In the genomic region with DNA sequence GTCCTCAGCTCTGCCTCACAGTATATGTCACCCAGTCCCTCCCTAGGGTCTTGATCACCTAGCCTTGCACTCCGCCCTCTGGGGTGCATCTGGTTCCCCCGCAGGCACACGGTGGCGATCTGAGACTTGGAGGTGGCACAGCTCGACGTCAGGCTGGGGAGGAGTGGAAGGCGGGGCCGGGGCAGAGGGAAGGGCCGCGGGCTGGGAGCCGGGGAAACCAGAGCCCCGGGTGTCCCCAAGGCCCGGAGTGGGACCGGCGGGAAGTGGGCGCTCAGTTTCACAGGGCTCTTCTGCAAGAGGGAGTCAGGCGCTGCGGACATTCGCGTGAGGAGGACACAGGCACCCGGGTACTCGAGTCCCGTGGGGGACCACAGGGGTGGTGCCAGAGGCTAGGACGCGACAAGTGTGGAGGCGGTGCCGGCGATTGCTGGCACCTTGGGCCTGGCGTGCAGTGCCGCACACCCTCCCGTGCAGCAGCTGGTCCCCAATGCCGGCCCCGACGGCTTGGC, we compare ENCODE assay signal across 8 mouse cellular contexts. TPM values are rescaled to one million over a fixed set of nuclear protein-coding genes. Genes with fewer than 3 reads are reported as not detected.
DNase-seq lines count a peak whose midpoint lies in the region; ATAC-seq lines count a peak whose summit lies in the region.

No protein-coding gene starts in this region.

- 4% methylated on average over 34 of the region's 34 CpGs for WGBS in forebrain, embryonic 14.5 days
- 7% methylated on average over 34 of the region's 34 CpGs for WGBS in limb, embryonic 11.5 days
- WGBS in midbrain, embryonic 10.5 days, result 6% methylated on average over 34 of the region's 34 CpGs
- WGBS in stomach, embryonic 16.5 days, result 8% methylated on average over 34 of the region's 34 CpGs

- no peak overlapping the region for H3K4me3 ChIP-seq in forebrain, embryonic 14.5 days (ENCODE audit: low read depth, low read length)
- peak overlapping the region; percentile 23; the same call in 1 of the 2 replicates for H3K4me3 ChIP-seq in limb, embryonic 11.5 days (ENCODE audit: low read depth, low read length)
- H3K4me3 ChIP-seq in midbrain, embryonic 10.5 days, result peak overlapping the region; percentile 28
- H3K4me3 ChIP-seq in stomach, embryonic 16.5 days (replicated peaks; ENCODE audit: low read length), result peak overlapping the region; percentile 48

- H3K9me3 ChIP-seq in forebrain, embryonic 14.5 days (replicated peaks; ENCODE audit: control insufficient read depth, low read length), result no peaks in the 10 kb centered on the region
- no peaks in the 10 kb centered on the region for H3K9me3 ChIP-seq in limb, embryonic 11.5 days (ENCODE audit: control insufficient read depth, low read length)
- no peaks in the 10 kb centered on the region for H3K9me3 ChIP-seq in midbrain, embryonic 10.5 days (replicated peaks)
- H3K9me3 ChIP-seq in stomach, embryonic 16.5 days (replicated peaks; ENCODE audit: control insufficient read depth, low read length), result no peaks in the 10 kb centered on the region

- no peaks in the 10 kb centered on the region for H3K36me3 ChIP-seq in forebrain, embryonic 14.5 days (ENCODE audit: control insufficient read depth, insufficient read depth, low read length)
- H3K36me3 ChIP-seq in limb, embryonic 11.5 days (ENCODE audit: control insufficient read depth, insufficient read depth, low read length), result no peaks in the 10 kb centered on the region
- no peaks in the 10 kb centered on the region for H3K36me3 ChIP-seq in midbrain, embryonic 10.5 days
- no peaks in the 10 kb centered on the region for H3K36me3 ChIP-seq in stomach, embryonic 16.5 days (ENCODE audit: control insufficient read depth, insufficient read depth, low read length)

- H3K27ac ChIP-seq in forebrain, embryonic 14.5 days (ENCODE audit: low read depth, low read length), result no peak overlapping the region
- no peak overlapping the region for H3K27ac ChIP-seq in limb, embryonic 11.5 days (replicated peaks; ENCODE audit: low read depth, low read length)
- no peak overlapping the region; the same call in 1 of the 2 replicates for H3K27ac ChIP-seq in midbrain, embryonic 10.5 days (replicated peaks)
- H3K27ac ChIP-seq in stomach, embryonic 16.5 days (ENCODE audit: low read length), result no peak overlapping the region

- H3K4me2 ChIP-seq in forebrain, embryonic 14.5 days (ENCODE audit: low read length), result peak overlapping the region; percentile 27
- peak overlapping the region; percentile 50 for H3K4me2 ChIP-seq in limb, embryonic 11.5 days (ENCODE audit: low read depth, severe bottlenecking)
- peak overlapping the region; percentile 66 for H3K4me2 ChIP-seq in stomach, embryonic 16.5 days (ENCODE audit: low read depth, low read length)

- intact Hi-C loops in left cerebral cortex, postnatal 14 days (cut with DNase I), result no loop called here

- no peaks in the 10 kb centered on the region for H3K4me1 ChIP-seq in forebrain, embryonic 14.5 days (ENCODE audit: control insufficient read depth, insufficient read depth, low read length)
- H3K4me1 ChIP-seq in limb, embryonic 11.5 days (ENCODE audit: control insufficient read depth, insufficient read depth, low read length), result peaks cover 2% of the 10 kb centered on the region; the same call in 1 of the 2 replicates
- H3K4me1 ChIP-seq in midbrain, embryonic 10.5 days, result peaks cover 21% of the 10 kb centered on the region
- peaks cover 16% of the 10 kb centered on the region; the same call in 1 of the 2 replicates for H3K4me1 ChIP-seq in stomach, embryonic 16.5 days (ENCODE audit: control insufficient read depth, insufficient read depth, low read length)

- ATAC-seq in forebrain, embryonic 14.5 days, result 0 out of 2 replicates have a peak, but pooled peaks have one; percentile 29
- peak; percentile 81 to 85 for ATAC-seq in hematopoietic stem cell, adult 5-6 weeks (replicated peaks in 1 of 2; ENCODE audit: insufficient read depth in 1 of 2, low FRiP score in 2 of 2, low TSS enrichment in 1 of 2, low read depth in 1 of 2, poor library complexity in 2 of 2, severe bottlenecking in 2 of 2)
- ATAC-seq in limb, embryonic 11.5 days (ENCODE audit: insufficient number of reproducible peaks, low FRiP score, low TSS enrichment, low read depth), result no peak
- peak; percentile 66 for ATAC-seq in stomach, embryonic 16.5 days (ENCODE audit: insufficient read depth, low FRiP score)

- DNase-seq in 416B (ENCODE audit: low read depth) (peak; percentile 83), ZHBTc4 (ENCODE audit: low read depth, low spot score) (peak; percentile 37)
- DNase-seq in forebrain, embryonic 14.5 days (ENCODE audit: low spot score), result no peak
- peak; percentile 47 for DNase-seq in limb, embryonic 11.5 days (ENCODE audit: low spot score)
- DNase-seq in midbrain, embryonic 10.5 days (ENCODE audit: low spot score), result no peak
- no peak for DNase-seq in left cerebral cortex, postnatal 14 days (ENCODE audit: low spot score in 2 of 2)

- H3K27me3 ChIP-seq in forebrain, embryonic 14.5 days (replicated peaks; ENCODE audit: control insufficient read depth, insufficient read depth, low read length), result peaks cover 17% of the 10 kb centered on the region; the same call in 1 of the 2 replicates
- H3K27me3 ChIP-seq in limb, embryonic 11.5 days (ENCODE audit: control insufficient read depth, insufficient read depth, low read length), result peaks cover 5% of the 10 kb centered on the region; the same call in 1 of the 2 replicates
- peaks cover 73% of the 10 kb centered on the region for H3K27me3 ChIP-seq in midbrain, embryonic 10.5 days (ENCODE audit: low read depth, poor library complexity, severe bottlenecking)
- no peaks in the 10 kb centered on the region for H3K27me3 ChIP-seq in stomach, embryonic 16.5 days (ENCODE audit: control insufficient read depth, insufficient read depth, low read length)

- H3K9ac ChIP-seq in forebrain, embryonic 14.5 days (ENCODE audit: low read length), result no peak overlapping the region
- H3K9ac ChIP-seq in limb, embryonic 11.5 days (ENCODE audit: low read length), result peak overlapping the region; percentile 30; the same call in 1 of the 2 replicates
- peak overlapping the region; percentile 69 for H3K9ac ChIP-seq in stomach, embryonic 16.5 days (ENCODE audit: low read length)

RNA-seq across cellular contexts. Expression of gene Pde4a, which starts 18.4 kb away (rescaled TPM):
- 17.3 and 22.4 TPM in 2 replicates for polyA plus RNA-seq in forebrain, embryonic 14.5 days (2014; fragmentation: Nextera tagmentation; extraction: Ambion mirVana)
- total RNA-seq in hematopoietic stem cell, adult 5-6 weeks (2017), result 2.7 and 4.8 TPM in 2 replicates
- 3.3 and 5.3 TPM in 2 replicates for polyA plus RNA-seq in limb, embryonic 11.5 days (2014; fragmentation: Nextera tagmentation; extraction: Ambion mirVana)
- polyA plus RNA-seq in midbrain, embryonic 10.5 days (2016; fragmentation: Nextera tagmentation; extraction: Ambion mirVana), result 3.8 and 5.0 TPM in 2 replicates
- polyA plus RNA-seq in stomach, embryonic 16.5 days (2015; fragmentation: Nextera tagmentation; extraction: Ambion mirVana), result 4.7 TPM in 2 replicates
- 10 to 100 TPM; 76.2 to 79.6 TPM for total RNA-seq in left cerebral cortex, postnatal 14 days (2021)

RNA-seq across cellular contexts. Expression of gene Cdc37, which starts 34.2 kb away (rescaled TPM):
- 222 and 247 TPM in 2 replicates for polyA plus RNA-seq in forebrain, embryonic 14.5 days (2014; fragmentation: Nextera tagmentation; extraction: Ambion mirVana)
- 238 and 347 TPM in 2 replicates for total RNA-seq in hematopoietic stem cell, adult 5-6 weeks (2017)
- polyA plus RNA-seq in limb, embryonic 11.5 days (2014; fragmentation: Nextera tagmentation; extraction: Ambion mirVana), result 407 and 424 TPM in 2 replicates
- 351 and 367 TPM in 2 replicates for polyA plus RNA-seq in midbrain, embryonic 10.5 days (2016; fragmentation: Nextera tagmentation; extraction: Ambion mirVana)
- polyA plus RNA-seq in stomach, embryonic 16.5 days (2015; fragmentation: Nextera tagmentation; extraction: Ambion mirVana), result 250 TPM in 2 replicates
- 100 to 1,000 TPM; 128 to 131 TPM for total RNA-seq in left cerebral cortex, postnatal 14 days (2021)

RNA-seq across cellular contexts. Expression of gene Tyk2, which starts 52.9 kb away (rescaled TPM):
- 5.0 and 6.2 TPM in 2 replicates for polyA plus RNA-seq in forebrain, embryonic 14.5 days (2014; fragmentation: Nextera tagmentation; extraction: Ambion mirVana)
- 12.2 and 19.4 TPM in 2 replicates for total RNA-seq in hematopoietic stem cell, adult 5-6 weeks (2017)
- polyA plus RNA-seq in limb, embryonic 11.5 days (2014; fragmentation: Nextera tagmentation; extraction: Ambion mirVana), result 8.1 and 9.7 TPM in 2 replicates
- polyA plus RNA-seq in midbrain, embryonic 10.5 days (2016; fragmentation: Nextera tagmentation; extraction: Ambion mirVana), result 13.6 and 14.8 TPM in 2 replicates
- 16.7 and 18.2 TPM in 2 replicates for polyA plus RNA-seq in stomach, embryonic 16.5 days (2015; fragmentation: Nextera tagmentation; extraction: Ambion mirVana)
- 10 to 100 TPM; 11.7 to 12.0 TPM for total RNA-seq in left cerebral cortex, postnatal 14 days (2021)

RNA-seq across cellular contexts. Expression of gene Keap1, which starts 55.2 kb away (rescaled TPM):
- polyA plus RNA-seq in forebrain, embryonic 14.5 days (2014; fragmentation: Nextera tagmentation; extraction: Ambion mirVana), result 34.7 and 39.1 TPM in 2 replicates
- 37.4 and 39.0 TPM in 2 replicates for total RNA-seq in hematopoietic stem cell, adult 5-6 weeks (2017)
- 31.1 and 35.2 TPM in 2 replicates for polyA plus RNA-seq in limb, embryonic 11.5 days (2014; fragmentation: Nextera tagmentation; extraction: Ambion mirVana)
- polyA plus RNA-seq in midbrain, embryonic 10.5 days (2016; fragmentation: Nextera tagmentation; extraction: Ambion mirVana), result 47.1 and 50.8 TPM in 2 replicates
- polyA plus RNA-seq in stomach, embryonic 16.5 days (2015; fragmentation: Nextera tagmentation; extraction: Ambion mirVana), result 52.5 and 56.4 TPM in 2 replicates
- 10 to 100 TPM; 47.2 to 50.5 TPM for total RNA-seq in left cerebral cortex, postnatal 14 days (2021)

Comparison
In these comparisons a context has a peak if more than half of its experiments do, and no peak if none do; other contexts are left out.
1. DNase-seq: peak in 416B (single experiment), ZHBTc4 (single experiment) and limb, embryonic 11.5 days (single experiment); none in forebrain, embryonic 14.5 days (single experiment), midbrain, embryonic 10.5 days (single experiment) and left cerebral cortex, postnatal 14 days (0 of 2).
2. Peak in every context shown above with its lines, with median percentiles within 50 percentile points of each other: H3K4me2 ChIP-seq.